Mouse (Mus musculus) heart, embryonic 15.5 days (tissue): ENCODE results near the gene Terf2. TPM values are rescaled to one million over a fixed set of nuclear protein-coding genes. Genes with fewer than 3 reads are reported as not detected.
"Not testable (repeated sequence)": the region's sequence is repeated elsewhere in the genome, so short reads cannot be mapped to it uniquely, and the experiment has no call there.

Experiments
- ATAC-seq: fragments of 200-750 bp; cut with Nextera tagmentation; replicated peaks from 2 replicates; pipeline ENCODE4 v1.8.0; 2017; ENCODE audit warnings: low read depth, moderate TSS enrichment; ENCODE audit not compliant: insufficient number of reproducible peaks, insufficient read depth, low FRiP score
- H3K27ac ChIP-seq: fragments of 300-500 bp; sonication (generic); 2 replicates; pipeline ENCODE4 v1.5.1; 2015; ENCODE audit warnings: mild to moderate bottlenecking, inconsistent platforms
- H3K27me3 ChIP-seq: fragments of 300-500 bp; sonication (generic); 2 replicates; pipeline ENCODE4 v1.6.1; 2015; ENCODE audit warnings: inconsistent platforms
- H3K36me3 ChIP-seq: fragments of 300-500 bp; sonication (generic); 2 replicates; pipeline ENCODE4 v1.6.1; 2015; ENCODE audit warnings: mild to moderate bottlenecking, inconsistent platforms
- H3K4me1 ChIP-seq: fragments of 300-500 bp; sonication (generic); replicated peaks from 2 replicates; pipeline ENCODE4 v1.6.1; 2015; ENCODE audit warnings: inconsistent platforms
- H3K4me2 ChIP-seq: fragments of 300-500 bp; sonication (generic); 2 replicates; pipeline ENCODE4 v1.6.1; 2015; ENCODE audit warnings: inconsistent platforms, mild to moderate bottlenecking, moderate library complexity
- H3K4me3 ChIP-seq: fragments of 300-500 bp; sonication (generic); 2 replicates; pipeline ENCODE4 v1.5.1; 2015; ENCODE audit warnings: mild to moderate bottlenecking, inconsistent platforms
- H3K9ac ChIP-seq: fragments of 300-500 bp; sonication (generic); 2 replicates; pipeline ENCODE4 v1.6.1; 2015; ENCODE audit warnings: mild to moderate bottlenecking, inconsistent platforms
- H3K9me3 ChIP-seq: fragments of 300-500 bp; sonication (generic); replicated peaks from 2 replicates; pipeline ENCODE4 v1.6.1; 2016; ENCODE audit warnings: inconsistent platforms
- WGBS: fragments of 180-500 bp; shearing (Covaris S2); methylation state at CpG from one replicate; pipeline ENCODE4 v1.1.7; 2015; ENCODE audit warnings: mixed read lengths; 5-methylcytosine and 5-hydroxymethylcytosine counted together
- polyA plus RNA-seq: library from polyadenylated mRNA; unstranded; fragments of >200 nt; fragmentation: Nextera tagmentation; extraction: Ambion mirVana; gene quantifications from 2 replicates; pipeline ENCODE4 v1.2.1, GENCODE M21; 2015

The Terf2 gene
- polyA plus RNA-seq, 1 experiment from 2014 or later, result 9.5 TPM

GRCm38 (mm10) chr8:107056076-107056972 lies 40.0 kb downstream of the Terf2 start, which contains the start of the genes Cog8 and Nip7:
Gene Cog8, minus strand, starts transcription at chr8:107056689.
Gene Nip7, plus strand, starts transcription at chr8:107056877.
- H3K36me3 ChIP-seq, result peaks cover 43% of the 10 kb centered on the region
- peak within 1 kb of the TSS; percentile 67 for H3K27ac ChIP-seq
- WGBS, result under 1% methylated on average over 88 of the region's 88 CpGs

GRCm38 (mm10) chr8:107052046-107052445 lies 44.3 kb downstream of the Terf2 start:
- Histone ChIP-seq H3K9ac (no peak overlapping the region), H3K9me3 (no peaks in the 10 kb centered on the region), H3K27ac (no peak overlapping the region), H3K4me1 (peaks cover 27% of the 10 kb centered on the region), H3K36me3 (peaks cover 45% of the 10 kb centered on the region), H3K27me3 (no peaks in the 10 kb centered on the region), H3K4me2 (no peak overlapping the region), H3K4me3 (no peak overlapping the region)
- WGBS, result 92% methylated on average over 8 of the region's 8 CpGs
- ATAC-seq, result no peak

More at GRCm38 (mm10) chr8:107056076-107056972, 40.0 kb downstream of the Terf2 start, which contains the start of the genes Cog8 and Nip7:
- Histone ChIP-seq H3K27me3 (no peaks in the 10 kb centered on the region), H3K4me2 (peak within 1 kb of the TSS; percentile 85), H3K4me1 (peaks cover 24% of the 10 kb centered on the region), H3K4me3 (peak within 1 kb of the TSS; percentile 94), H3K9me3 (no peaks in the 10 kb centered on the region), H3K9ac (peak within 1 kb of the TSS; percentile 95)
- peak; percentile 92 for ATAC-seq

GRCm38 (mm10) chr8:107049480-107049879 lies 46.9 kb downstream of the Terf2 start:
- WGBS, result 87% methylated on average over 4 of the region's 4 CpGs
- ATAC-seq, result no peak
- Histone ChIP-seq H3K9me3 (no peaks in the 10 kb centered on the region), H3K4me2 (peak overlapping the region; percentile 84), H3K4me1 (peaks cover 20% of the 10 kb centered on the region), H3K36me3 (peaks cover 70% of the 10 kb centered on the region), H3K27ac (peak overlapping the region; percentile 95), H3K4me3 (peak overlapping the region; percentile 84), H3K27me3 (no peaks in the 10 kb centered on the region), H3K9ac (0 out of 2 replicates have a peak overlapping the region, but pooled peaks have one; percentile 88)

- Histone ChIP-seq H3K4me2 (peak within 1 kb of the TSS; percentile 84), H3K36me3 (peaks cover 74% of the 10 kb centered on the region), H3K27ac (peak within 1 kb of the TSS; percentile 95), H3K9me3 (no peaks in the 10 kb centered on the region), H3K4me3 (peak within 1 kb of the TSS; percentile 84), H3K27me3 (no peaks in the 10 kb centered on the region), H3K9ac (peak within 1 kb of the TSS; percentile 88), H3K4me1 (peaks cover 20% of the 10 kb centered on the region)
- under 1% methylated on average over 82 of the region's 87 CpGs for WGBS
- ATAC-seq, result peak; percentile 79
Measured at GRCm38 (mm10) chr8:107048061-107048941, 48.0 kb downstream of the Terf2 start, which contains the start of gene Pdf. Gene Pdf, minus strand, starts transcription at chr8:107048614.

GRCm38 (mm10) chr8:107046976-107047375 lies 49.4 kb downstream of the Terf2 start:
- 61% methylated on average over 5 of the region's 5 CpGs for WGBS
- H3K27ac ChIP-seq, result peak overlapping the region; percentile 38; the same call in 1 of the 2 replicates

GRCm38 (mm10) chr8:107045478-107045877 lies 50.9 kb downstream of the Terf2 start:
- H3K36me3 ChIP-seq, result peaks cover 74% of the 10 kb centered on the region
- no peak overlapping the region for H3K4me2 ChIP-seq
- H3K27me3 ChIP-seq, result no peaks in the 10 kb centered on the region
- H3K9ac ChIP-seq, result no peak overlapping the region
- whole genome bisulfite sequencing, result 92% methylated on average over 6 of the region's 6 CpGs
- no peak for ATAC-seq
- no peak overlapping the region for H3K4me3 ChIP-seq
- no peak overlapping the region for H3K27ac ChIP-seq
- peaks cover 20% of the 10 kb centered on the region for H3K4me1 ChIP-seq
- no peaks in the 10 kb centered on the region for H3K9me3 ChIP-seq

More at GRCm38 (mm10) chr8:107046976-107047375, 49.4 kb downstream of the Terf2 start:
- peak overlapping the region; percentile 88 for H3K9ac ChIP-seq
- peaks cover 20% of the 10 kb centered on the region for H3K4me1 ChIP-seq
- H3K27me3 ChIP-seq, result no peaks in the 10 kb centered on the region
- H3K9me3 ChIP-seq, result no peaks in the 10 kb centered on the region
- no peak for ATAC-seq
- H3K4me3 ChIP-seq, result peak overlapping the region; percentile 84
- H3K36me3 ChIP-seq, result peaks cover 74% of the 10 kb centered on the region
- H3K4me2 ChIP-seq, result peak overlapping the region; percentile 84

- H3K4me2 ChIP-seq, result no peak overlapping the region
- peaks cover 81% of the 10 kb centered on the region for H3K36me3 ChIP-seq
- ATAC-seq, result no peak
- H3K9me3 ChIP-seq, result no peaks in the 10 kb centered on the region
- H3K27me3 ChIP-seq, result no peaks in the 10 kb centered on the region
- no peak overlapping the region for H3K4me3 ChIP-seq
- no peak overlapping the region for H3K27ac ChIP-seq
- no peak overlapping the region for H3K9ac ChIP-seq
- 81% methylated on average over 7 of the region's 7 CpGs for WGBS
- H3K4me1 ChIP-seq, result peaks cover 5% of the 10 kb centered on the region; the same call in 1 of the 2 replicates
Measured at GRCm38 (mm10) chr8:107040632-107041031, 55.7 kb downstream of the Terf2 start.

GRCm38 (mm10) chr8:107036626-107037025 lies 59.7 kb downstream of the Terf2 start:
- Histone ChIP-seq H3K4me2 (no peak overlapping the region), H3K9ac (no peak overlapping the region), H3K4me3 (no peak overlapping the region), H3K36me3 (peaks cover 41% of the 10 kb centered on the region), H3K9me3 (no peaks in the 10 kb centered on the region), H3K27me3 (no peaks in the 10 kb centered on the region), H3K4me1 (peaks cover 23% of the 10 kb centered on the region), H3K27ac (0 out of 2 replicates have a peak overlapping the region, but pooled peaks have one; percentile 20)
- 78% methylated on average over 8 of the region's 8 CpGs for WGBS
- no peak for ATAC-seq

GRCm38 (mm10) chr8:107035641-107036040 lies 60.7 kb downstream of the Terf2 start:
- no peak for ATAC-seq
- 89% methylated on average over 3 of the region's 3 CpGs for WGBS
- peaks cover 23% of the 10 kb centered on the region for H3K4me1 ChIP-seq
- H3K9me3 ChIP-seq, result no peaks in the 10 kb centered on the region
- peaks cover 32% of the 10 kb centered on the region for H3K36me3 ChIP-seq
- no peak overlapping the region for H3K27ac ChIP-seq
- no peak overlapping the region for H3K4me2 ChIP-seq
- no peak overlapping the region for H3K9ac ChIP-seq
- no peak overlapping the region for H3K4me3 ChIP-seq
- no peaks in the 10 kb centered on the region for H3K27me3 ChIP-seq

GRCm38 (mm10) chr8:107033609-107034008 lies 62.7 kb downstream of the Terf2 start:
- not testable (repeated sequence) for H3K27ac ChIP-seq, H3K9me3 ChIP-seq, ATAC-seq, H3K4me2 ChIP-seq, H3K4me3 ChIP-seq, H3K27me3 ChIP-seq, H3K9ac ChIP-seq
- Histone ChIP-seq H3K36me3 (peaks cover 12% of the 10 kb centered on the region), H3K4me1 (peaks cover 23% of the 10 kb centered on the region)
- WGBS, result 96% methylated on average over 2 of the region's 2 CpGs
